Mouse (Mus musculus) sigmoid colon, adult 10 weeks (tissue): ENCODE data around the gene Rpl23a. TPM values are rescaled to one million over a fixed set of nuclear protein-coding genes. Genes with fewer than 3 reads are reported as not detected.

ENCODE experiments used
- polyA plus RNA-seq: library from polyadenylated mRNA; stranded (reverse); fragments of 350-450 nt; fragmentation: Illumina TruSeq; extraction: RNeasy Lipid Tissue Mini Kit (QIAGEN cat#74804); gene quantifications from one replicate; pipeline ENCODE4 v1.2.3, GENCODE M21; 2014; ENCODE audit warnings: low read depth, low replicate concordance

The Rpl23a gene
- 813 TPM for polyA plus RNA-seq

DNA sequence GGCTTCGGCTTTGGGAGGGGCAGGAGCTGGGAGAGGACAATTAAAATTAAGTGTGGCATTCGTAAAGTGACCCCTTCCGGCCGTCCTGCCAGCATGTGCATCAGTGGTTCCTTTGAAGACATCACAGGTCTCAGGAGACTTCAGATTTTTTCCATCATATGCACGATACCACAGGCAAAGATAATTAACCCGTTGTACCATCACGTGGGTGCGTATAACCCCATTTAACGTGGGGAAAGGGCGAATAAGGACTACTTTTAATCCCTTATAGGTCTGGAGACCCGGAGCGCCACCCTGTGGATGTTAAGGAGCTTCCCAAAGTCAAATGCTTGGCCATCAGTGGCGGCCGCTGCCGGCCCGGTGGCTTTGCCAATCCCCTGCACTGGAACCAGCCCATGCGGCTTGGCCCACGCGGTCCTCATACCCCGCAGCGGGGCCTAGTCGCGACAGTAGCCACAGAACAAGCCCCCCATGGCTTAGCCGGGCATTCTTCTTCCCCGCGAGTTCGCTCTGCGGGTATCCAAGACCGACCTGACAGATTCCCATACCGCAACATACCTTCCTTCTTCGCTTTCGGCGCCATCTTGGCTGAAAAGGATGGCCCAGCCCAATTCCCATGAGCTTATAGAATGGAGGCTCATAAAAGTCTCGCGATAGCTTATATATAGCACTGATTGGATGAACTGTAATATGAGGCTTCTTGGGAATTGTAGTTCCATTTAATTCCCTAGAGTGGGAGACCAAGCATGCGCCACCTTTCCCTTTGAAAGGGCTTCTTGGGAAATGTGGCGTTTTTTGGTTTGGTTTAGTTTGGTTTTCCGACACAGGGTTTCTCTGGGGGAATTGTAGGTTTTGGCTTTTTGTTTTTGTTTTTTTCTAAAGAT, at the start of gene Rpl23a:
Gene Rpl23a, minus strand, starts transcription at position 624 of the 884 bp plus-strand sequence.

DNA sequence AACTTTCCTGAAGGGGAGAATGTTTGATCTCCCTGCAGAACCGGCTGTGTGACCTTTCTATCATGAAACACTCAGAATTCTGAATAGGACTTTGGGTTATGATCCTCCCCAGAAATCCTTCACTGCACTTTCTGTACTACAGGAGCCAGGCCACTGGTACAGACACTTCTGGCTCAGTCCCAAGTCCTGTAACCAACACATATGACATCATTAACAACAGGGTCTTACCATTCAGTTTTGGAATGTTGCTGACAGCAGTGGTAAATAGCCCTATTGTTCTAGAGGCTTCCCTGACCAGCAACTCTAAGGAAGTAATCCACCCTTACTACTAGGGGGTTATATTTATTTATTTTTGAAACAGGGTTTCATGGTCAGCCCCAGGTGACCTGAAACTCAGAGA, 9.7 kb upstream of the Rpl23a start, which contains the start of gene Proca1:
Gene Proca1, plus strand, starts transcription at position 280 of the 400 bp plus-strand sequence.

GRCm38 (mm10) chr11:78188331-78189233, 5.2 kb upstream of the Rpl23a start, which contains the start of gene Rab34:
Rab34 (plus strand) TSS chr11:78188430.

GRCm38 (mm10) chr11:78176402-78176862, 7.0 kb downstream of the Rpl23a start, which contains the start of the genes Nek8 and Tlcd1:
Nek8 (minus strand) TSS chr11:78176675.
Tlcd1 (plus strand) TSS chr11:78176711.

GRCm38 (mm10) chr11:78164924-78165760, 18.2 kb downstream of the Rpl23a start, which contains the start of gene Traf4:
Traf4 (minus strand) TSS chr11:78165589.

Other genes starting within 250 kb of the Rpl23a start
- 19.0 TPM for gene Phf12, start 200.8 kb downstream of the Rpl23a start, polyA plus RNA-seq
- gene Dhrs13, start 151.3 kb downstream of the Rpl23a start, polyA plus RNA-seq = 2.4 TPM
- gene Flot2, start 145.7 kb downstream of the Rpl23a start, polyA plus RNA-seq = 4.4 TPM
- gene Eral1, start 103.2 kb downstream of the Rpl23a start, polyA plus RNA-seq = 4.8 TPM
- 4.8 TPM for gene Fam222b, start 88.9 kb downstream of the Rpl23a start, polyA plus RNA-seq
- gene Traf4, start 18.0 kb downstream of the Rpl23a start, polyA plus RNA-seq = 1.7 TPM
- gene Nek8, start 6.9 kb downstream of the Rpl23a start, polyA plus RNA-seq = 5.9 TPM
- gene Tlcd1, start 6.9 kb downstream of the Rpl23a start, polyA plus RNA-seq = 14.3 TPM
- gene Rab34, start 4.8 kb upstream of the Rpl23a start, polyA plus RNA-seq = 2.9 TPM
- gene Proca1, start 9.8 kb upstream of the Rpl23a start, polyA plus RNA-seq = 2.4 TPM
- 31.9 TPM for gene Sdf2, start 62.2 kb upstream of the Rpl23a start, polyA plus RNA-seq
- gene Supt6, start 62.4 kb upstream of the Rpl23a start, polyA plus RNA-seq = 14.0 TPM
- 71.0 TPM for gene 2610507B11Rik, start 78.2 kb upstream of the Rpl23a start, polyA plus RNA-seq
- gene BC030499, start 107.3 kb upstream of the Rpl23a start, polyA plus RNA-seq = 2.0 TPM
- 3.8 TPM for gene Spag5, start 117.9 kb upstream of the Rpl23a start, polyA plus RNA-seq
- gene Aldoc, start 139.4 kb upstream of the Rpl23a start, polyA plus RNA-seq = 9.2 TPM
- 4.0 TPM for gene Pigs, start 144.8 kb upstream of the Rpl23a start, polyA plus RNA-seq
- gene Unc119, start 159.9 kb upstream of the Rpl23a start, polyA plus RNA-seq = 5.4 TPM
- gene Foxn1, start 203.0 kb upstream of the Rpl23a start, polyA plus RNA-seq = 0.16 TPM
- gene Slc13a2, start 238.6 kb upstream of the Rpl23a start, polyA plus RNA-seq = 17.2 TPM